Mouse (Mus musculus): ENCODE measurements at regions not wholly inside any gene's neighbourhood (a gene's known extent, or its start where the extent isn't known, plus 50 kb on each side); places are given as distances from the start of the nearest gene placed in this dataset.

- DNase-seq, result no peak
These were observed 221.5 kb downstream of the Pdcd6ip start for GRCm38 (mm10) chr9:113486494-113487081.

GRCm38 (mm10) chr9:113479897-113480296, 228.2 kb downstream of the Pdcd6ip start:
- DNase-seq, result no peak

GRCm38 (mm10) chr9:113478761-113479265, 229.2 kb downstream of the Pdcd6ip start:
- DNase-seq, result peak in 1 of 2 experiments; percentile 17

GRCm38 (mm10) chr9:113471781-113472180, 236.3 kb downstream of the Pdcd6ip start:
- DNase-seq, result no peak

- DNase-seq, result no peak
These were observed 245.2 kb downstream of the Pdcd6ip start for GRCm38 (mm10) chr9:113462888-113463287.

GRCm38 (mm10) chr9:113462267-113462887, 245.7 kb downstream of the Pdcd6ip start:
- DNase-seq, result no peak

- no peak for DNase-seq
These were observed 248.2 kb downstream of the Pdcd6ip start for GRCm38 (mm10) chr9:113459885-113460284.

- no peak for DNase-seq
These were observed 248.8 kb downstream of the Pdcd6ip start for GRCm38 (mm10) chr9:113459221-113459620.

- DNase-seq, result no peak
These were observed 249.3 kb downstream of the Pdcd6ip start for GRCm38 (mm10) chr9:113458741-113459154.

GRCm38 (mm10) chr9:113457169-113457850, 250.7 kb downstream of the Pdcd6ip start:
- no peak for DNase-seq

GRCm38 (mm10) chr9:113455577-113455976, 252.5 kb downstream of the Pdcd6ip start:
- DNase-seq, result no peak

- DNase-seq, result no peak
These were observed 254.8 kb downstream of the Pdcd6ip start for GRCm38 (mm10) chr9:113453231-113453630.

- peak; percentile 90 to 92 for DNase-seq
These were observed 266.2 kb downstream of the Pdcd6ip start for GRCm38 (mm10) chr9:113441770-113442411.

- no peak for DNase-seq
These were observed 269.7 kb downstream of the Pdcd6ip start for GRCm38 (mm10) chr9:113438394-113438793.

GRCm38 (mm10) chr9:113435921-113436320, 272.1 kb downstream of the Pdcd6ip start:
- DNase-seq, result no peak

- DNase-seq, result no peak
These were observed 274.6 kb downstream of the Pdcd6ip start for GRCm38 (mm10) chr9:113433424-113433823.

GRCm38 (mm10) chr9:113432601-113433179, 275.4 kb downstream of the Pdcd6ip start:
- peak; percentile 33 to 45 for DNase-seq

- DNase-seq, result no peak
These were observed 277.6 kb downstream of the Pdcd6ip start for GRCm38 (mm10) chr9:113430411-113430810.

- no peak for DNase-seq
These were observed 280.8 kb downstream of the Pdcd6ip start for GRCm38 (mm10) chr9:113427281-113427680.

GRCm38 (mm10) chr9:113426324-113426723, 281.7 kb downstream of the Pdcd6ip start:
- DNase-seq, result peak; percentile 25 to 41

- no peak for DNase-seq
These were observed 286.4 kb downstream of the Pdcd6ip start for GRCm38 (mm10) chr9:113421645-113422044.

- DNase-seq, result no peak
These were observed 286.9 kb downstream of the Pdcd6ip start for GRCm38 (mm10) chr9:113421121-113421520.

- DNase-seq, result no peak
These were observed 288.3 kb downstream of the Pdcd6ip start for GRCm38 (mm10) chr9:113419801-113420200.

Measured in cerebellum, postnatal 36 days (tissue).